Mouse (Mus musculus) liver, embryonic 12.5 days (tissue): ENCODE measurements around the gene Lpin2. TPM values are rescaled to one million over a fixed set of nuclear protein-coding genes. Genes with fewer than 3 reads are reported as not detected.

Source experiments
- ATAC-seq: fragments of 200-750 bp; cut with Nextera tagmentation; 2 replicates; pipeline ENCODE4 v1.8.0; 2017; ENCODE audit warnings: moderate number of reproducible peaks, mild to moderate bottlenecking, moderate library complexity
- H3K27ac ChIP-seq: fragments of 300-500 bp; sonication (generic); 2 replicates; pipeline ENCODE4 v1.5.1; 2016; ENCODE audit warnings: mild to moderate bottlenecking
- H3K27me3 ChIP-seq: fragments of 300-500 bp; sonication (generic); replicated peaks from 2 replicates; pipeline ENCODE4 v1.6.1; 2016; ENCODE audit warnings: mild to moderate bottlenecking, moderate library complexity
- H3K36me3 ChIP-seq: fragments of 300-500 bp; sonication (generic); 2 replicates; pipeline ENCODE4 v1.6.1; 2016; ENCODE audit warnings: mild to moderate bottlenecking, moderate library complexity
- H3K4me1 ChIP-seq: fragments of 300-500 bp; sonication (generic); 2 replicates; pipeline ENCODE4 v1.6.1; 2016
- H3K4me2 ChIP-seq: fragments of 300-500 bp; sonication (generic); 2 replicates; pipeline ENCODE4 v1.6.1; 2016; ENCODE audit warnings: mild to moderate bottlenecking, moderate library complexity
- H3K4me3 ChIP-seq: fragments of 300-500 bp; sonication (generic); 2 replicates; pipeline ENCODE4 v1.5.1; 2016; ENCODE audit warnings: mild to moderate bottlenecking, moderate library complexity
- H3K9ac ChIP-seq: fragments of 300-500 bp; sonication (generic); 2 replicates; pipeline ENCODE4 v1.6.1; 2016; ENCODE audit warnings: mild to moderate bottlenecking, moderate library complexity
- H3K9me3 ChIP-seq: fragments of 300-500 bp; sonication (generic); replicated peaks from 2 replicates; pipeline ENCODE4 v1.6.1; 2016; ENCODE audit warnings: mild to moderate bottlenecking, moderate library complexity
- WGBS: fragments of 180-500 bp; shearing (Covaris S2); methylation state at CpG from one replicate; pipeline ENCODE4 v1.1.7; 2016; ENCODE audit not compliant: insufficient replicate concordance; 5-methylcytosine and 5-hydroxymethylcytosine counted together
- polyA plus RNA-seq: library from polyadenylated mRNA; unstranded; fragments of >200 nt; fragmentation: Nextera tagmentation; extraction: Ambion mirVana; gene quantifications from 2 replicates; pipeline ENCODE4 v1.2.1, GENCODE M21; 2016

The Lpin2 gene
- polyA plus RNA-seq, 1 experiment from 2014 or later, result 40.1 TPM

DNA sequence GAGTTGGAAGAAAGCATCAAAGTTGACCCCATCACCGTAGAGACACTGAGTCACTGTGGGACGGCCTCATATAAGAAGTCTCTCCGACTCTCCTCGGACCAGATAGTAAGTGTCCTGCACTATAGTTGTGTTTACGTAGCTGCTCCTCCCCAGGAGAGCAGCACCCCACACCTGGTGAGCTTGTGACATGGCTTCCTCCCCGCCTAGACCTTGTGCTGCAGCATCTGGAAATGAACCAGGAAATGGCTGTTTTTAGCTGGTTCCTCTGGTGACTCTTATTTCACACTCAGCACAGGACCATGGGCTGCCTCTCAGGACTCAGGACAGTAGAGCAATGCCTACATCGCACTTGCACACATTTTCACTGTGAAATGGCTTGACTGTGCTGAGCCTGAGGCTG is 60.3 kb downstream of the Lpin2 start:
- no peaks in the 10 kb centered on the region for H3K27me3 ChIP-seq
- no peak for ATAC-seq
- WGBS, result 92% methylated on average over 7 of the region's 7 CpGs
- H3K27ac ChIP-seq, result no peak overlapping the region
- no peak overlapping the region for H3K4me3 ChIP-seq
- peaks cover 100% of the 10 kb centered on the region for H3K36me3 ChIP-seq
- no peaks in the 10 kb centered on the region for H3K9me3 ChIP-seq
- no peak overlapping the region for H3K9ac ChIP-seq
- no peak overlapping the region for H3K4me2 ChIP-seq
- peaks cover 25% of the 10 kb centered on the region for H3K4me1 ChIP-seq

DNA sequence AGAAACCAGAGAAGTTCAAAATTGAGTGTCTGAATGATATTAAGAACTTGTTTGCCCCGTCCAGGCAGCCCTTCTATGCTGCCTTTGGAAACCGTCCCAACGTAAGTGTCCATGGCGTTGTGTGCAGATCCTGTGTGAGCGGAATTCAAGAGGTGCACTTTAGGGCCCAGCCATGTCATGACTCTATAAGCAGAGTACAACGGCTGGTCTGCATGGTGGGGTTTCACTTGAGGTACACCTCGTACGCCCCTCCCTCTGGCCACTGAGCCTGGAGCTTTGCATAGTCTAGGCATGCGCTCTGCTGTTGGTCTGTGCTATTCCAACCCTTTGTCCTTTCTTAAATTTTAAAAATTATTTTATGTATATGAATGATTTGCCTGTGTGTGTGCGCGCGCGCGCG is 62.8 kb downstream of the Lpin2 start:
- H3K36me3 ChIP-seq, result peaks cover 100% of the 10 kb centered on the region
- H3K27ac ChIP-seq, result no peak overlapping the region
- H3K4me2 ChIP-seq, result no peak overlapping the region
- no peak overlapping the region for H3K9ac ChIP-seq
- ATAC-seq, result no peak
- peaks cover 9% of the 10 kb centered on the region for H3K4me1 ChIP-seq
- no peaks in the 10 kb centered on the region for H3K27me3 ChIP-seq
- no peak overlapping the region for H3K4me3 ChIP-seq
- WGBS, result 96% methylated on average over 15 of the region's 15 CpGs
- H3K9me3 ChIP-seq, result no peaks in the 10 kb centered on the region

DNA sequence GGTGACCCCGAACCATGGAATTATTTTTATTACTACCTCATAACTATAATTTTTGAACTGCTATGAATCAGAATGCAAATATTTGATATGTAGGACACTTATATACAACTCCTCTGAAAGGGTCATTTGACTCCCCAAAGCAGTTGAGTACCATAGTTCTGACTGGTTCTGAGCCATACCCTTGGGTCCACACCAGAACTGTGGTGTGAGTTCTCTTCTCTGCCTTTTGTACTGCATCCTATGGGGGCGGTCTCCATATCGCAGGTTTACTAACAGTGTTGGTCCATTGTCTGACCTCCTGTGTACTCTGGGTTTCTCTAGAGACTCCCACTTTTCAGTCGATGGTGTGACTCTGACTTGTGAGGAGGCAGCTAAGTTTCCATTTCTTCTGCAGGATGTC is 63.7 kb downstream of the Lpin2 start:
- no peak for ATAC-seq

DNA sequence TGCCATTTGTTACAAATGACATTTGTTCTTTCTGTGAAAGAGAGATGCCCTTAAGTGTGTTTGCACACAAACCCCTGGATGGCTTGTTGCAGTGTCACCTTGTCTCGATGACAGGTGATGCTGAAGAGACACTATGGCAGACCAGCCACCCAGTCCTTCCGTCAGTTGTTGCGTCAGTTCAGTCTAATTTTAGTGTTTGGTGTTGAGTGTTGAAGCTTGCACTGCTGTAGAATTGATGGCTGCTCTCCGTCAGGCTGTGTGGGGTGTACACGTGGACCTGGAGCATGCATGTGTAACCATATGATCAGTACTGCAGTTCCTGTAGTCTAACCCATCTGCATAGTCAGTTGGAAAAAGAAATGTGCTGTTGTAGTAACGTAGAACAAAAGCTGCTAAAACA is 66.6 kb downstream of the Lpin2 start:
- Histone ChIP-seq H3K4me1 (peaks cover 38% of the 10 kb centered on the region), H3K9me3 (no peaks in the 10 kb centered on the region), H3K36me3 (peaks cover 100% of the 10 kb centered on the region), H3K27ac (peak overlapping the region; percentile 16; the same call in 1 of the 2 replicates), H3K4me2 (no peak overlapping the region), H3K4me3 (no peak overlapping the region), H3K9ac (no peak overlapping the region), H3K27me3 (no peaks in the 10 kb centered on the region)
- ATAC-seq, result no peak
- WGBS, result 85% methylated on average over 6 of the region's 6 CpGs

More for the DNA sequence above, 63.7 kb downstream of the Lpin2 start:
- no peaks in the 10 kb centered on the region for H3K9me3 ChIP-seq
- no peaks in the 10 kb centered on the region for H3K27me3 ChIP-seq
- no peak overlapping the region for H3K27ac ChIP-seq
- 84% methylated on average over 4 of the region's 4 CpGs for WGBS
- peaks cover 100% of the 10 kb centered on the region for H3K36me3 ChIP-seq
- peaks cover 18% of the 10 kb centered on the region for H3K4me1 ChIP-seq
- no peak overlapping the region for H3K4me3 ChIP-seq
- no peak overlapping the region for H3K4me2 ChIP-seq
- H3K9ac ChIP-seq, result no peak overlapping the region

DNA sequence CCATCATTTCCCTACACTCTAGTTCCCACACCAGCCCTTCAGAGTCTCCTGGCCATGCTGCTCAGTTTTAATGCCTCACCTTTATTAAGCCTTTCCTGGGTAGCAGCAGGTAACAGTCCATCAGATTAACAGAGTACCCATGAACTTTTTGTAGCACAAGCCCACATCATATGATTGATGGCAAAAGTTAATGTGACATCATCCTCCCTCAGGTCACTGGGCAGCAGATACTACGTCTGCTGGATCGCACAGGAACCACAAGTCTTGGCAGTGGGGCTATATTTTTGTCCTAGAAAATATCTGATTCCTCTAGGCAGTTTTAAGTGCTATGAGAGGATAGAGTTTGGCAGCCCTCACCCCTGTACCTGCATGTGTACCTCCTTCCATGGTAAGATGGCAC is 67.7 kb downstream of the Lpin2 start:
- Histone ChIP-seq H3K9me3 (no peaks in the 10 kb centered on the region), H3K4me3 (no peak overlapping the region), H3K36me3 (peaks cover 99% of the 10 kb centered on the region), H3K4me1 (peaks cover 48% of the 10 kb centered on the region), H3K9ac (no peak overlapping the region), H3K27me3 (no peaks in the 10 kb centered on the region), H3K4me2 (no peak overlapping the region), H3K27ac (peak overlapping the region; percentile 76)
- no peak for ATAC-seq
- WGBS, result 75% methylated on average over 2 of the region's 2 CpGs

DNA sequence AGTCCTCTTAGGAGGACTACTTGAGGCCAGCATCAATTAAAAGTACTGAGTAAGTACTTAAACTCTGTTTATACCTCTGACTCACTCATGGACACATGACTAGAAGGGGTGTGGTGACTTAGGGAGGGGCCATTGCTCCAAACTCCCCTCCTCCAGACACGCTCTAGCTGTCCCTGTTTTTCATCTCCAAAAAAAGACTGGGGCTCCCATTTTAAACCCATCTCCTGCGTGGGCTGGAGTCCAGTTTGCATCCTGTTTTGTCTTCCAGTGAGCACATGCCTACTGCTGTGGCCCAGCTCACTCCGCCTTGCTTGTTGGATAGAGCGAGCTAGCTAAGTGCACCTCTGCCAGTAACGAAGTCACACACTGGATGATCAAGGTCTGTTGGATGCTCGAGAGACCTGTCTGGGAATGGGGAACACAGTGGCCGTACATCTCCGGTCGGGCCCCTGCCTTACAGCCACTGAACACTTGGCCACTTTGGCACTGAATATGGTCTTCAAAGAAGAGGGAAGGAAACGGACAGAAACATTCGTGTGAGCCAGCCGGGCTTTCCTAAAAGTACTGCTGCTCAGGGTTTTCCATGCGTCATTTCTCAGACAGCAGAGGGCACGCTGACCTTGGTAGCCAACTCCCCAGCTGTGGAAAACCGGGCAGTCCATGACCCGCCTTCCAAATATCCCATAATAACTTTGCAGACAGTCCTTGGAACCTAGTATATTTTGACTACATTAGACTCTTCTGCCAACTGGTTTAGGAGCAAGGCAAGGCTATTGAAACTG is 68.7 kb downstream of the Lpin2 start:
- no peak overlapping the region for H3K4me3 ChIP-seq
- 79% methylated on average over 16 of the region's 16 CpGs for WGBS
- ATAC-seq, result peak; percentile 68
- H3K27ac ChIP-seq, result peak overlapping the region; percentile 76
- H3K9ac ChIP-seq, result peak overlapping the region; percentile 28
- 0 out of 2 replicates have a peak overlapping the region, but pooled peaks have one; percentile 4 for H3K4me2 ChIP-seq
- H3K9me3 ChIP-seq, result no peaks in the 10 kb centered on the region
- no peaks in the 10 kb centered on the region for H3K27me3 ChIP-seq
- H3K4me1 ChIP-seq, result peaks cover 58% of the 10 kb centered on the region
- H3K36me3 ChIP-seq, result peaks cover 99% of the 10 kb centered on the region

DNA sequence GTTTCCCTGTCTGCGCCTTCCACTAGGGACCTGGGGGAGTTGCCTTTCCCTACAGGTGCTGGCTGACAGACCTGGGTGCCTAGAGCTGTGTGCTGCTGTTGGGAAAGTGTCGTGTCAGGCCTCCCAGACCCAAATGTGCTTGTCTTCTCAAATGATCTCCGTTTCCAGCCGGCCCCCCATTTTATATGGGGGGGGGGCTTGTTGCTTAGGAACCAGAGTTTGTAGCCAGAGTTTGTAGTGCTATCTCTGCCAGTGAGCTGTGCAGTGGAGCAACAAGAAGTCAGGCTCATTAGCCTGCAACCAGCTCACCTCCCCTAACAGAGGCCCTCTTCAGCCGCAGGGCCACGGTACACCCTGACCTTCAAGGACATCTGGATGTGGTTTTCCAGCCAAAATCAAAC is 69.2 kb downstream of the Lpin2 start:
- peaks cover 98% of the 10 kb centered on the region for H3K36me3 ChIP-seq

DNA sequence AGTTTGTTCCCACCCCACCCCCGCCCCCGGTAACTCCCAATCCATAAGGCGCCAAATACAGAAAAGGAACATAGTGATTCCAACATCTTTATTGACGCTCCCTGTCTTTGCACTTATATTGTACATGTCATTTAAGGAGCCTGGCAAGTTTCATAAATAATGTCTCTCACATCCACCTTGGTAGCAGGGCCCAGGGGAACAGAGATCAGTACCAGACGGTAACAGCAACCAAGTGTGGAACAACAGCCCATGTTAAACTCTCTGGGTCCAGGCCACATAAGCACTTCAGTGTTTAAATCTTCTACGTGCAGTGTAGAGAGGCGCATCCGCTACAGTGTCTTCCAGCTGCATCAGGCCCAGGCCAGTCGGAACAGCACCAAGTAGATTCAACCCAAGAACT is 69.7 kb downstream of the Lpin2 start:
- H3K9me3 ChIP-seq, result no peaks in the 10 kb centered on the region
- ATAC-seq, result no peak
- 90% methylated on average over 9 of the region's 9 CpGs for WGBS
- H3K27ac ChIP-seq, result peak overlapping the region; percentile 30
- peaks cover 68% of the 10 kb centered on the region for H3K4me1 ChIP-seq
- peaks cover 93% of the 10 kb centered on the region for H3K36me3 ChIP-seq
- H3K9ac ChIP-seq, result no peak overlapping the region
- H3K4me3 ChIP-seq, result no peak overlapping the region
- no peaks in the 10 kb centered on the region for H3K27me3 ChIP-seq
- H3K4me2 ChIP-seq, result no peak overlapping the region

More for the DNA sequence above, 69.2 kb downstream of the Lpin2 start:
- Histone ChIP-seq H3K4me2 (no peak overlapping the region), H3K27me3 (no peaks in the 10 kb centered on the region), H3K9me3 (no peaks in the 10 kb centered on the region), H3K4me3 (no peak overlapping the region), H3K27ac (peak overlapping the region; percentile 76), H3K4me1 (peaks cover 63% of the 10 kb centered on the region), H3K9ac (no peak overlapping the region)
- 61% methylated on average over 6 of the region's 6 CpGs for WGBS
- no peak for ATAC-seq

DNA sequence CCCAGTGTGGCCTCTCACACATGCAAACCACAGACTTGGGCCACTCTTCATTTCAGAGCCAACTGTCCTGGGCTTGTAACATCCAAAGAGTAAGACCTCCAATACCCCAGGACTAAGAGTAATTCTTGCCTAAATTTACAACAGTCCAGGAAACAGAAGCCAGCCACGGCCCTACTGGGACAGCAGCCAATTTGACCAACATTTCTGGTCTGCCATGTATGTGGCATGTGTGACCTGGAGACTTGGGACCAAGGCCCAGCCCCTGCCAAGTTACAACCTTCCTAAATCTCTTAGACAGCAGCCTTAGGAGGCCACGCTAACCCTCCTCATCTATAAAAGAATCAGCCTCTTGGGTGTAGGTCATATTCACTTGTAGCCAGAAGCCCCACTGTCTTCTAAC is 71.0 kb downstream of the Lpin2 start:
- ATAC-seq, result no peak
- peaks cover 77% of the 10 kb centered on the region for H3K4me1 ChIP-seq
- peak overlapping the region; percentile 30 for H3K27ac ChIP-seq

DNA sequence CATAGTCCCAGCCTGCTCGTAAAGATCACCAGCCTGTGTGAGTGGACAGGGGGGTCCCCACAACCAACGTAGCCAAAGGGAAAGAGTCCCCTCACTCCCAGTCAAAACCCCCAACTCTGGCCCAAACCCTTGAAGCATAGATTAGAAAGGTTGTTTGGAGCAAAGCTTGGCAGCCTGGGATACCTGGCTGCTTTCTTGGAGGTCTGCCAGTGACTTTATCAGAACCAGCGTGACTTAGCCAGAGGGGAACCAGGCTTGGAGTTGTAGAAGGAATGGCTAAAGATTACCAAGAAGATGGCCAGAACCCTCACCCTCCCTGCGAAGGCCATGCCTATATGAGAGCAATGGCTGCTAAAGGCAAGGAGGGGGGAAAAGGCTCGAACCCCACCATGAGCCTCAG is 71.7 kb downstream of the Lpin2 start:
- H3K36me3 ChIP-seq, result peaks cover 73% of the 10 kb centered on the region
- H3K4me2 ChIP-seq, result peak overlapping the region; percentile 30
- WGBS, result 85% methylated on average over 5 of the region's 5 CpGs
- peaks cover 84% of the 10 kb centered on the region for H3K4me1 ChIP-seq
- no peaks in the 10 kb centered on the region for H3K9me3 ChIP-seq
- H3K4me3 ChIP-seq, result no peak overlapping the region
- no peak for ATAC-seq
- H3K27ac ChIP-seq, result peak overlapping the region; percentile 30
- H3K27me3 ChIP-seq, result no peaks in the 10 kb centered on the region
- H3K9ac ChIP-seq, result 0 out of 2 replicates have a peak overlapping the region, but pooled peaks have one; percentile 36

More for the DNA sequence above, 71.0 kb downstream of the Lpin2 start:
- Histone ChIP-seq H3K9ac (no peak overlapping the region), H3K27me3 (no peaks in the 10 kb centered on the region), H3K4me3 (no peak overlapping the region), H3K9me3 (no peaks in the 10 kb centered on the region), H3K36me3 (peaks cover 80% of the 10 kb centered on the region), H3K4me2 (no peak overlapping the region)
- WGBS, result 78% methylated on average over 2 of the region's 2 CpGs

DNA sequence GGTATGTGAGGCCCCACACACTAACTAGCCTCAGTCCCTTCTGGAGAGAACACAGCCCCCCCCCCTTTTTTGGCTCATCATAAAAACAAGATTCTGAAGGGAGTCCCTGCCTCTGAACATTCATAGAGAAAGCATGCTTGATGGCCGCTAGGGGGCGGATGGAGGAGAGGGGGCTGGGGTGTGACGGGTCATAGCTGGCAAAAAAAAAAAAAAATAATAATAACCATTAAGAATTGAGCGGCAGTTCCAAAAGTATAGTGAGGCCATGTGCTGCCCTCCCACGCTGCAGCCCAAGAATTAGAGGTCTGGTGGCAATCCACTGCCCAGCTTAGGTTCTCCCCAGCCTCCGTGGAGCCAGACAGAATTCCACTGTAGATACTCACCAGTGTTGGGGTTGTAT is 72.4 kb downstream of the Lpin2 start:
- Histone ChIP-seq H3K27me3 (no peaks in the 10 kb centered on the region), H3K27ac (peak overlapping the region; percentile 82), H3K9ac (peak overlapping the region; percentile 36; the same call in 1 of the 2 replicates), H3K4me2 (peak overlapping the region; percentile 30; the same call in 1 of the 2 replicates), H3K36me3 (peaks cover 67% of the 10 kb centered on the region), H3K4me1 (peaks cover 90% of the 10 kb centered on the region), H3K4me3 (no peak overlapping the region), H3K9me3 (no peaks in the 10 kb centered on the region)
- ATAC-seq, result no peak
- WGBS, result 36% methylated on average over 6 of the region's 6 CpGs

DNA sequence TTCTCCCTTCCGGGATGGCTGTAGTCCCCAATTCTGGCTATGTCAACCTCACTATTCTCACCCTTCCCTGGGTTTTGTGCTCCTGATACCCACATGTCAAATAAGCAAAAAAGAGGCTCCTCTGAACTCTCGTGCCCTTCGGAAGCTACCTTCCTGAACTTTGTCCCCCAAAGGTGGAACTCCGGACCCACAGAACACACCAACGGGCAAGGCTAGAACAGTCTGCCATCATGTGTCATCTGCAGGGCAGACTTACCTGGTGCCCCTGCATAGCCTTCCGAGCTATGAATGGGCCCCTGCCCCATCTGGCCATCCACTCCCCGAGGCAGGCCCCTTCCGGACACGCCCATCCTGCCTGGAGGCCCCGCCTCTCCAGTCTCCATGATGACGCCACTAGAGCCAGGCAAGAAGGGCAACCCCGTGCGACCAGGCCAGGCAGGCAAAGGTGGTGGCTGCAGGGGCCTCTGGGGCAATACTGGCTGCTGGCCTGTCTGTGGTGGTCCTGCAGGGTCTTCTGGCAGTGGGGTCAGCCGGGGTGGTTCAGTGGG is 73.8 kb downstream of the Lpin2 start:
- no peaks in the 10 kb centered on the region for H3K9me3 ChIP-seq
- peaks cover 90% of the 10 kb centered on the region for H3K4me1 ChIP-seq
- peak overlapping the region; percentile 31 for H3K4me2 ChIP-seq
- WGBS, result 58% methylated on average over 14 of the region's 14 CpGs
- H3K36me3 ChIP-seq, result peaks cover 53% of the 10 kb centered on the region
- peak; percentile 52 for ATAC-seq
- H3K4me3 ChIP-seq, result 0 out of 2 replicates have a peak overlapping the region, but pooled peaks have one; percentile 12
- H3K27me3 ChIP-seq, result no peaks in the 10 kb centered on the region
- peak overlapping the region; percentile 44; the same call in 1 of the 2 replicates for H3K9ac ChIP-seq
- peak overlapping the region; percentile 82 for H3K27ac ChIP-seq
